Mouse (Mus musculus): Measurements from ENCODE around the gene Ppm1m.

GRCm38 (mm10) chr9:106159784-106160301 is 39.7 kb downstream of the Ppm1m start:
- TF ChIP-seq CTCF (IDR thresholded peaks at IDR 0.05; ENCODE audit: borderline replicate concordance, insufficient read depth, low read length), result no peak
- peak; percentile 78 for TF ChIP-seq POLR2A (IDR thresholded peaks at IDR 0.05; ENCODE audit: low read depth, low read length)
